Mouse (Mus musculus) testis, postnatal 14 days (tissue): Measurements from ENCODE around the gene Cog5.

Source experiments
- DNase-seq: peaks from one replicate; pipeline ENCODE4 v3.0.0; 2021; ENCODE audit warnings: low spot score

Gene Cog5

GRCm38 (mm10) chr12:31983769-31984168 is 329.1 kb downstream of the Cog5 start:
- DNase-seq = no peak

- DNase-seq = no peak
Measured at GRCm38 (mm10) chr12:31984206-31984605, 329.5 kb downstream of the Cog5 start.

GRCm38 (mm10) chr12:31984664-31985063 is 330.0 kb downstream of the Cog5 start:
- DNase-seq = no peak

GRCm38 (mm10) chr12:31985738-31986137 is 331.1 kb downstream of the Cog5 start:
- no peak for DNase-seq

GRCm38 (mm10) chr12:31986463-31986862 is 331.8 kb downstream of the Cog5 start:
- DNase-seq = no peak
